Mouse (Mus musculus): ENCODE data around the gene Rcn3. TPM values are rescaled to one million over a fixed set of nuclear protein-coding genes. Genes with fewer than 3 reads are reported as not detected.
"Not testable (repeated sequence)": the region's sequence is repeated elsewhere in the genome, so short reads cannot be mapped to it uniquely, and the experiment has no call there.

Rcn3 gene
- polyA plus RNA-seq, 1 experiment, result 1.7 TPM

DNA sequence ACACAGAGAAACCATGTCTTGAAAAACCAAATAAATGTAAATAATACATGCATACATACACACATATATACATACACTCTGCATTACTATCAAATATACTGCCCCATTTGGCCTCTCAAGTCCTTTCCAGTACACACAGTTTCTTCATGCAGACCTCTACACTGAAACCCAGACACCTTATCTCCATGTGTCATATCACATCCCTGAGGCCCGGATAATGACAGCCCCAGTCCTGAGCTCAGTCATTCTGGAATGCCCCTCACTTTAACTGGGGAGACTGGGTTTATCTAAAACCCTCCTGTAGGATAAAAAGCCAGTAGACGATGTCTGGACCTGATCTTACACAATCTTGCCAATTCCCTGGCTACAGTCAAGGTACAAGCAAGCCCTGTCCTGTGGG lies 21.5 kb upstream of the Rcn3 start:
- peaks cover 21% of the 10 kb centered on the region for H3K27me3 ChIP-seq (replicated peaks)
- no peak overlapping the region for H3K4me3 ChIP-seq (replicated peaks)
- no peaks in the 10 kb centered on the region for H3K9me3 ChIP-seq
- no peak for TF ChIP-seq FLI1 (IDR thresholded peaks at IDR 0.05; ENCODE audit: low read length)
- peaks cover 9% of the 10 kb centered on the region for H3K36me3 ChIP-seq (replicated peaks; ENCODE audit: low read length)
- peaks cover 41% of the 10 kb centered on the region for H3K4me1 ChIP-seq

GRCm38 (mm10) chr7:45112529-45112928 lies 20.5 kb upstream of the Rcn3 start:
- peaks cover under 1% of the 10 kb centered on the region for H3K36me3 ChIP-seq (replicated peaks; ENCODE audit: low read length)
- no peak for TF ChIP-seq FLI1 (IDR thresholded peaks at IDR 0.05; ENCODE audit: low read length)
- TF ChIP-seq GATA1 (IDR thresholded peaks at IDR 0.05; ENCODE audit: borderline replicate concordance, low read length), result no peak
- no peak overlapping the region for H3K4me3 ChIP-seq (replicated peaks)
- peaks cover 23% of the 10 kb centered on the region for H3K27me3 ChIP-seq (replicated peaks)
- H3K9me3 ChIP-seq, result no peaks in the 10 kb centered on the region
- H3K4me1 ChIP-seq, result peaks cover 33% of the 10 kb centered on the region

DNA sequence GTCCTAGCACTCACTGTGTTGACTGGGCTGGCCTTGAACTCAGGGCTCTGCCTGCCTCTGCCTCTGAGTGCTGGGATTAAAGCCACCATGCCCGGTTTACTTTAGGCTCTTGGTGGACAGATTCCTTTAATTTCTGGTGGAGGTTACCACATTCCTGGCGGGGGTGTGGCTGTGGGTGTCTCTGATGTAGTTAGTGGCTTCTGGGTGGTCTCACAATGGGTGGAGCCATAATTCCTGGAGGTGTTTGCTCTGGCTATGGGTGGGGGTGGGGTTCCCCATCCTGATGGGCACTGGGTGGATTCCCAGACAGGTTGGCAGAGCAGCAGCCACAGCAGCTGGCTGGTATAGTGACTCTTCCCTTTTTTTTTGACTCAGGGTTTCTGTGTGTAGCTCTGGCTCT lies 19.9 kb upstream of the Rcn3 start:
- Histone ChIP-seq H3K4me1 (peaks cover 37% of the 10 kb centered on the region), H3K27me3 (replicated peaks) (peaks cover 27% of the 10 kb centered on the region), H3K36me3 (replicated peaks; ENCODE audit: low read length) (no peaks in the 10 kb centered on the region), H3K9me3 (peaks cover 4% of the 10 kb centered on the region; the same call in 1 of the 2 replicates), H3K4me3 (replicated peaks) (no peak overlapping the region)
- TF ChIP-seq GATA1 (IDR thresholded peaks at IDR 0.05; ENCODE audit: borderline replicate concordance, low read length) (no peak), FLI1 (IDR thresholded peaks at IDR 0.05; ENCODE audit: low read length) (no peak)

GRCm38 (mm10) chr7:45110089-45110488 lies 18.1 kb upstream of the Rcn3 start:
- H3K4me3 ChIP-seq (replicated peaks); H3K36me3 ChIP-seq (replicated peaks; ENCODE audit: low read length); H3K9me3 ChIP-seq: not testable (repeated sequence)
- Histone ChIP-seq H3K27me3 (replicated peaks) (peaks cover 44% of the 10 kb centered on the region), H3K4me1 (peaks cover 36% of the 10 kb centered on the region)

GRCm38 (mm10) chr7:45107052-45107645 lies 15.1 kb upstream of the Rcn3 start:
- Histone ChIP-seq H3K36me3 (replicated peaks; ENCODE audit: low read length) (no peaks in the 10 kb centered on the region), H3K9me3 (peaks cover 4% of the 10 kb centered on the region; the same call in 1 of the 2 replicates), H3K4me1 (peaks cover 36% of the 10 kb centered on the region), H3K4me3 (replicated peaks) (no peak overlapping the region), H3K27me3 (replicated peaks) (peaks cover 62% of the 10 kb centered on the region)
- TF ChIP-seq GATA1 (IDR thresholded peaks at IDR 0.05; ENCODE audit: borderline replicate concordance, low read length), result no peak
- TF ChIP-seq FLI1 (IDR thresholded peaks at IDR 0.05; ENCODE audit: low read length), result no peak

DNA sequence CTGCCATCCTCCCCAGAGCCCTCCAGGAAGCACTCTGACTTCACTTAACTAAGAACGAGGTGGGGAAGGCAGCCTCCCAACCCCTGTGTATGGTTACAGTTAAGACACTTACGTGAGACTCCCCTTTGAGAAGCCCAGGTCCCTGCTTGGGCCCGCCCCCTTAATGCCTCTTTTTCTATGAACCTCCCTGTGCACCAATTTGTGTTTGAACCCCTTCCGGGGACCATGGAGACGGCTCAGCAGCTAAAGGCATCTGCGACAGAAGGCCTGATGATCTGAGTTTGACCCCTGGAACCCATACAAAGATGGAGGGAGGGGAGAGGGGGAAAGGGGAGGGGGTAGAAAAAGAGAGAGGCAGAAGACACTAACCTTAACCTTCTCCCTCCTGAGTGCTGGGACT lies 14.4 kb upstream of the Rcn3 start:
- TF ChIP-seq FLI1 (IDR thresholded peaks at IDR 0.05; ENCODE audit: low read length), result no peak
- TF ChIP-seq GATA1 (IDR thresholded peaks at IDR 0.05; ENCODE audit: borderline replicate concordance, low read length), result no peak
- Histone ChIP-seq H3K9me3 (peaks cover 4% of the 10 kb centered on the region; the same call in 1 of the 2 replicates), H3K27me3 (replicated peaks) (peaks cover 66% of the 10 kb centered on the region), H3K4me1 (peaks cover 33% of the 10 kb centered on the region), H3K4me3 (replicated peaks) (no peak overlapping the region), H3K36me3 (replicated peaks; ENCODE audit: low read length) (no peaks in the 10 kb centered on the region)

- TF ChIP-seq GATA1 (IDR thresholded peaks at IDR 0.05; ENCODE audit: borderline replicate concordance, low read length) (no peak), FLI1 (IDR thresholded peaks at IDR 0.05; ENCODE audit: low read length) (no peak)
- Histone ChIP-seq H3K9me3 (peaks cover 4% of the 10 kb centered on the region; the same call in 1 of the 2 replicates), H3K36me3 (replicated peaks; ENCODE audit: low read length) (no peaks in the 10 kb centered on the region), H3K4me1 (peaks cover 31% of the 10 kb centered on the region), H3K4me3 (replicated peaks) (no peak overlapping the region), H3K27me3 (replicated peaks) (peaks cover 65% of the 10 kb centered on the region)
Measured at GRCm38 (mm10) chr7:45105491-45105890, 13.5 kb upstream of the Rcn3 start.

- no peaks in the 10 kb centered on the region for H3K36me3 ChIP-seq (replicated peaks; ENCODE audit: low read length)
- TF ChIP-seq GATA1 (IDR thresholded peaks at IDR 0.05; ENCODE audit: borderline replicate concordance, low read length) (no peak), FLI1 (IDR thresholded peaks at IDR 0.05; ENCODE audit: low read length) (no peak)
- H3K4me3 ChIP-seq (replicated peaks), result no peak overlapping the region
- H3K4me1 ChIP-seq, result peaks cover 26% of the 10 kb centered on the region
- H3K9me3 ChIP-seq, result peaks cover 4% of the 10 kb centered on the region; the same call in 1 of the 2 replicates
- peaks cover 70% of the 10 kb centered on the region for H3K27me3 ChIP-seq (replicated peaks)
Measured at GRCm38 (mm10) chr7:45104941-45105340, 12.9 kb upstream of the Rcn3 start.

GRCm38 (mm10) chr7:45103652-45104180 lies 11.7 kb upstream of the Rcn3 start, which contains the start of gene Fcgrt:
Gene Fcgrt (minus strand): TSS chr7:45103851.
- H3K4me1 ChIP-seq, result peaks cover 29% of the 10 kb centered on the region
- H3K9me3 ChIP-seq, result peaks cover 4% of the 10 kb centered on the region; the same call in 1 of the 2 replicates
- H3K4me3 ChIP-seq (replicated peaks), result peak within 1 kb of the TSS; percentile 79
- peaks cover 65% of the 10 kb centered on the region for H3K27me3 ChIP-seq (replicated peaks)
- no peaks in the 10 kb centered on the region for H3K36me3 ChIP-seq (replicated peaks; ENCODE audit: low read length)
- TF ChIP-seq FLI1 (IDR thresholded peaks at IDR 0.05; ENCODE audit: low read length), result no peak
- no peak for TF ChIP-seq GATA1 (IDR thresholded peaks at IDR 0.05; ENCODE audit: borderline replicate concordance, low read length)

- Histone ChIP-seq H3K27me3 (replicated peaks) (peaks cover 62% of the 10 kb centered on the region), H3K4me3 (replicated peaks) (peak overlapping the region; percentile 79)
Measured at GRCm38 (mm10) chr7:45102940-45103585, 11.0 kb upstream of the Rcn3 start.

More at GRCm38 (mm10) chr7:45102940-45103585, 11.0 kb upstream of the Rcn3 start:
- Histone ChIP-seq H3K4me1 (peaks cover 35% of the 10 kb centered on the region), H3K9me3 (peaks cover 4% of the 10 kb centered on the region; the same call in 1 of the 2 replicates), H3K36me3 (replicated peaks; ENCODE audit: low read length) (no peaks in the 10 kb centered on the region)
- TF ChIP-seq GATA1 (IDR thresholded peaks at IDR 0.05; ENCODE audit: borderline replicate concordance, low read length) (no peak), FLI1 (IDR thresholded peaks at IDR 0.05; ENCODE audit: low read length) (no peak)

Measured in megakaryocyte, embryonic 14.5 days (primary cell).